Mouse (Mus musculus): ENCODE results near the gene March1.

DNA sequence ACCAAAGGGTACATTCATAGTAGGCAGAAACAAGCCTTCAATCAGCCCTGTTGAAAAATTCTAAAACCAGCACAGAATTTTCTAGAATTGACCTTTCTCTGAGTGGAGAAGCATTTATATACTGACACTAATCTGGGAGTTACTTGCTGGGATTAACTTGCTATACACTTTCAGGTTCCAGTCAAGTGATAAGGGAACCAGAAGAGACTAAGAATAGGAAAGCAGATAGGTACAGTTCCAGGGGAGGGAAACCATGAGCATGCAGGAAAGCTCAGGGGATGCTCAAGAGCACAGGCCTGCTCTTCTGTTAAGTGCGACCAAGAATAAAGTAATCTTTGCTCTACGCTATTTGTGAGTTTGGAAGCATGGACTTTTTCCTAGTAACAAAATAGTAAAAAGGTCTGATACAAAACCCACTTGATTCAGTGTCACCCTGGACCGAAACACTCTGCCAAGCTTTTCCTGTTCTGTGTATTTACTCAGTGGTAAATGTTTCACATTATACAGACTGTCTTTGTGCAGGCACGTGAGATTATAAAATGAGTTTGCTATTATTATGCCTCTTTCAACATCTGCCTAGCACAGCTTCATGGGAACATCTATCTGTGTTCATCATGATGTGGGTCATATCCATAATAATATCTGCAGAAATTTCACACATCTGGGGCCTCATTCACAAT lies 766.1 kb downstream of the March1 start:
- TF ChIP-seq POLR2A (IDR thresholded peaks at IDR 0.05; ENCODE audit: control insufficient read depth, extremely low read depth, insufficient read depth, low read length, poor library complexity) (no peak), CTCF (IDR thresholded peaks at IDR 0.05; ENCODE audit: borderline replicate concordance, control insufficient read depth, extremely low read depth, insufficient read depth, low read length, poor library complexity) (no peak)
